Mouse (Mus musculus): ENCODE data around the gene Pmf1.
"Not testable (repeated sequence)": the region's sequence is repeated elsewhere in the genome, so short reads cannot be mapped to it uniquely, and the experiment has no call there.

The Pmf1 gene

GRCm38 (mm10) chr3:88439582-88439981 lies 29.5 kb upstream of the Pmf1 start:
- DNase-seq (ENCODE audit: low spot score in 2 of 2) = no peak

- DNase-seq (ENCODE audit: low spot score in 2 of 2) = no peak
Observed at GRCm38 (mm10) chr3:88437454-88437853, 27.3 kb upstream of the Pmf1 start.

- DNase-seq (ENCODE audit: low spot score in 2 of 2) = no peak
Observed at GRCm38 (mm10) chr3:88436395-88437201, 26.5 kb upstream of the Pmf1 start.

- peak; percentile 63 to 72 for DNase-seq (ENCODE audit: low spot score in 2 of 2)
Observed at GRCm38 (mm10) chr3:88435515-88435914, 25.4 kb upstream of the Pmf1 start.

- not testable (repeated sequence) for DNase-seq (ENCODE audit: low spot score in 2 of 2)
Observed at GRCm38 (mm10) chr3:88428639-88429038, 18.5 kb upstream of the Pmf1 start.

- DNase-seq (ENCODE audit: low spot score in 2 of 2) = no peak
Observed at GRCm38 (mm10) chr3:88427342-88427905, 17.3 kb upstream of the Pmf1 start.

- no peak for DNase-seq (ENCODE audit: low spot score in 2 of 2)
Observed at GRCm38 (mm10) chr3:88425708-88426420, 15.7 kb upstream of the Pmf1 start.

- DNase-seq (ENCODE audit: low spot score in 2 of 2) = no peak
Observed at GRCm38 (mm10) chr3:88425330-88425689, 15.2 kb upstream of the Pmf1 start.

- DNase-seq (ENCODE audit: low spot score in 2 of 2) = peak; percentile 85 to 93
Observed at GRCm38 (mm10) chr3:88424605-88425329, 14.6 kb upstream of the Pmf1 start, which contains the start of gene Slc25a44. Gene Slc25a44, minus strand, starts transcription at chr3:88425139.

- no peak for DNase-seq (ENCODE audit: low spot score in 2 of 2)
Observed at GRCm38 (mm10) chr3:88422020-88422720, 12.0 kb upstream of the Pmf1 start.

- DNase-seq (ENCODE audit: low spot score in 2 of 2) = no peak
Observed at GRCm38 (mm10) chr3:88420771-88421170, 10.6 kb upstream of the Pmf1 start.

- DNase-seq (ENCODE audit: low spot score in 2 of 2) = no peak
Observed at GRCm38 (mm10) chr3:88418016-88418415, 7.9 kb upstream of the Pmf1 start.

- no peak for DNase-seq (ENCODE audit: low spot score in 2 of 2)
Observed at GRCm38 (mm10) chr3:88415668-88416067, 5.5 kb upstream of the Pmf1 start.

GRCm38 (mm10) chr3:88412636-88413035 lies 2.5 kb upstream of the Pmf1 start:
- no peak for DNase-seq (ENCODE audit: low spot score in 2 of 2)

GRCm38 (mm10) chr3:88411681-88412080 lies 1.6 kb upstream of the Pmf1 start:
- no peak for DNase-seq (ENCODE audit: low spot score in 2 of 2)

GRCm38 (mm10) chr3:88410645-88411031 lies 507 bp upstream of the Pmf1 start:
- DNase-seq (ENCODE audit: low spot score in 2 of 2) = no peak

GRCm38 (mm10) chr3:88408953-88409352 lies 1.2 kb downstream of the Pmf1 start:
- DNase-seq (ENCODE audit: low spot score in 2 of 2) = no peak

GRCm38 (mm10) chr3:88407529-88407928 lies 2.6 kb downstream of the Pmf1 start:
- no peak for DNase-seq (ENCODE audit: low spot score in 2 of 2)

GRCm38 (mm10) chr3:88407090-88407489 lies 3.0 kb downstream of the Pmf1 start:
- DNase-seq (ENCODE audit: low spot score in 2 of 2) = peak; percentile 60

- no peak for DNase-seq (ENCODE audit: low spot score in 2 of 2)
Observed at GRCm38 (mm10) chr3:88403522-88404230, 6.5 kb downstream of the Pmf1 start.

- no peak for DNase-seq (ENCODE audit: low spot score in 2 of 2)
Observed at GRCm38 (mm10) chr3:88398666-88399065, 11.5 kb downstream of the Pmf1 start.

Measured in frontal cortex, postnatal 14 days (tissue).